Mouse (Mus musculus) MN1 (cell line): ENCODE data around the gene Defa26.
"Not testable (repeated sequence)": the region's sequence is repeated elsewhere in the genome, so short reads cannot be mapped to it uniquely, and the experiment has no call there.

Experiments
- DNase-seq: peaks from one replicate; pipeline ENCODE4 v3.0.0-alpha.2; 2016; ENCODE audit warnings: low spot score

Gene Defa26

GRCm38 (mm10) chr8:21617883-21618282, at the start of gene Defa26:
Defa26 (plus strand) TSS chr8:21618183.
- DNase-seq = not testable (repeated sequence)

- DNase-seq = not testable (repeated sequence)
These were observed 35.3 kb upstream of the Defa26 start, which contains the start of gene Defa28 for GRCm38 (mm10) chr8:21582706-21583105. Defa28 (plus strand) TSS chr8:21583006.

GRCm38 (mm10) chr8:21594408-21594807, 23.6 kb upstream of the Defa26 start, which contains the start of gene Gm7861:
Gm7861 (minus strand) TSS chr8:21594508.
- DNase-seq = not testable (repeated sequence)

GRCm38 (mm10) chr8:21655480-21655879, 37.5 kb downstream of the Defa26 start, which contains the start of gene Defa17:
Defa17 (plus strand) TSS chr8:21655780.
- not testable (repeated sequence) for DNase-seq

- DNase-seq = not testable (repeated sequence)
These were observed 47.5 kb downstream of the Defa26 start, which contains the start of gene Defa34 for GRCm38 (mm10) chr8:21665497-21665896. Defa34 (plus strand) TSS chr8:21665797.
